Mouse (Mus musculus): ENCODE measurements around the gene Ezh1.

Ezh1 gene

GRCm38 (mm10) chr11:101245855-101246701 lies 19.8 kb upstream of the Ezh1 start, which contains the start of gene Ramp2:
Gene Ramp2 (plus strand): TSS chr11:101246028.
- DNase-seq, result peak; percentile 90

GRCm38 (mm10) chr11:101245071-101245470 lies 18.8 kb upstream of the Ezh1 start:
- peak; percentile 54 for DNase-seq

DNA sequence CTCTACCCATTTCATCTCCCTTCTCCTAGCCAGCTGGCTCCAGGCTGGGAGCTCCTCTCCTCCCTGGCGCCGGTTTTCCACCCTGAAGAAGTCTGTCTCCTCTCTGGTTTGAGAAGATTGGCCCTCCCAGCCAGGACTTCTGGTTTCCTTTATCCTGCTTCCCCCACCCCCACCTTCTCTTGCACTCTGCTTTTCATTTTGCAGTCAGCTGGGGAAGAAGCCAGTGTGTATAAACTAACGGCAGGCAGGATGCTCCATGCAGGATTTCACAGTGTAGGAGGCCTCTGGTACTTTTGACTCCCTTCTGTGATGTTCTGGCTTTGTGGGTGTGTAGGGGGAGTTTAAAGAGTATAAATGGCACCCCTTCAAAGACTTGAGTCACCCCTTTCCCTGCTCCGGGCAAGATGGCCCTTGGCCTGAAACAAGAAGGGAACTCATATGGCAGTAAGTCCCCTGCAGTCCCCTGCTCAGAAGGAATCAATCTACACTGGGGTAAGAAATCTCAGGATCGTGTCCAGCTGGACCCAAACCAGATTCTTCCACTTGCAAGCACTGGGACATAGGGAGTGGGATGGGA lies 11.9 kb upstream of the Ezh1 start:
- peak; percentile 70 for DNase-seq

DNA sequence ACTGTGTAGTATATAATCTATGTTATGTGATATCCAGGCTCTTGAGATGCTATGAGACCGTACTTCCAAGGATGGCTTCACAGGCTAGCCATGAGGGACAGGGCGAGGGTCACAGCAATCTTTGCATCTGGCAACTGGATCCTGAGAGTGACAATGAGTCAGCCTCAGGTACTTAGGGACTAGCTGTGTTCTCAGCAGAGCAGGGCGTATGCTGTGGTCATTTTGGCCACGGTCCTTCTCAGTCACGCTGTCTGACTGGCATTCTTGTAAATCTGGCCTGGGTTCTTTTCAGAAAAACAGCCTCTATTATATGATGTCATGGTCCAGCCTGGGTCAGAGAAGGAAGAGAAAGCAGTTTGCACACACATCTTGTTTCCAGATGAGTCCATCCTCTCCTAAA lies 10.5 kb upstream of the Ezh1 start:
- no peak for DNase-seq

DNA sequence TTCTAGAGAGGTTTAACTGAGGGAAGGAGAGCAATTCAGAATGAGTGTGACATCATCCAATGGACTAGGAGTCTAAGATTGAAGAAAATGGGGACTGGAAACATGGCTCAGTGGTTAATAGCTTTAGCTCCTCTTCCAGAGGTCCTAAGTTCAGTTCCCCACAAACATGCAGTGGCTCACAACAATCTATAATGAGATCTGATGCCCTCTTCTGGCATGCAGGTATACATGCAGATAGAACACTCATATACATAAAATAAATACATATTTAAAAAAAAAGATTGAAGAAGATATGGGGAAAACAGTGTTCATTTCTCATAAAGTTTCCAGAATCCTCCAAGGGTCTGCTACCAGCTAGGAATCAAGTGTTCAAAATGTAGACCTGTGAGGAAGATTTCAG lies 9.2 kb upstream of the Ezh1 start:
- no peak for DNase-seq

DNA sequence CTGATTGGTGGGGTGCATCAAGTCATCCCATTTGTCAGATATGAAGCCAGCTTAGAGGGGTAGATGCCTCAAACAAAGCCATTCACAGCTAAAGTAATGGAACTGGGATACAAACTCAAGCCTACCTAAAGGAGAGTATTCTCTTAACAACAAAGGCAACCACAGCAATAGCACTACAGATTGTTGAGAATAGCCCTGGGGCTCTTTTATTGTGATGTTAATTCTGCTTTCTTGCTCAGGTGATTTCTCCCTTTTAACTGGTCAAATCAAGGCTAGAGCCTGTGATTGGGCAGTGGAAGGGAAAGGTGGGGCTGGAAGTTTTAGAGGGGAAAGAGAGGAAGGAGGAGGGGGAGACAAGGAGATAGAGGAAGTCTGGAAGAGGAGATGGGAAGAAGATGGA lies 7.9 kb upstream of the Ezh1 start:
- no peak for DNase-seq

DNA sequence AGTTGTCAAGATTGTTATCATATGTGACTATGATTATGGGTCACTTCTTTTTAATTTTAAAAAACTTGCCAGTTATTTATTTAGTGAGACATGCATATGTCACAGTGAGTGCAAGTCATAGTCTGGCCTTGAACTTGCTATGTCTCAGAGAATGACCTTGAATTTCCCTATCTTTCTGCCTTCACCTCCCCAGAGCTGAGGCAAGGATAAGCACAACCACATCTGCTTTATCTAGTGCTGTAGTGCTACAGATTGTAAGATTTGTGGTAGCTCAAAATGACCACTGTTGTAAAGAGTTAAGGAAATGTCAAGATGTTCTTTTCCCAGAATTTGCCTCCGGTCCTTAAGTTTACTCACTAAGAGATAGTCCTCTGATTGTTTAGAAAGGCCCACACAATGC lies 7.0 kb upstream of the Ezh1 start:
- no peak for DNase-seq

DNA sequence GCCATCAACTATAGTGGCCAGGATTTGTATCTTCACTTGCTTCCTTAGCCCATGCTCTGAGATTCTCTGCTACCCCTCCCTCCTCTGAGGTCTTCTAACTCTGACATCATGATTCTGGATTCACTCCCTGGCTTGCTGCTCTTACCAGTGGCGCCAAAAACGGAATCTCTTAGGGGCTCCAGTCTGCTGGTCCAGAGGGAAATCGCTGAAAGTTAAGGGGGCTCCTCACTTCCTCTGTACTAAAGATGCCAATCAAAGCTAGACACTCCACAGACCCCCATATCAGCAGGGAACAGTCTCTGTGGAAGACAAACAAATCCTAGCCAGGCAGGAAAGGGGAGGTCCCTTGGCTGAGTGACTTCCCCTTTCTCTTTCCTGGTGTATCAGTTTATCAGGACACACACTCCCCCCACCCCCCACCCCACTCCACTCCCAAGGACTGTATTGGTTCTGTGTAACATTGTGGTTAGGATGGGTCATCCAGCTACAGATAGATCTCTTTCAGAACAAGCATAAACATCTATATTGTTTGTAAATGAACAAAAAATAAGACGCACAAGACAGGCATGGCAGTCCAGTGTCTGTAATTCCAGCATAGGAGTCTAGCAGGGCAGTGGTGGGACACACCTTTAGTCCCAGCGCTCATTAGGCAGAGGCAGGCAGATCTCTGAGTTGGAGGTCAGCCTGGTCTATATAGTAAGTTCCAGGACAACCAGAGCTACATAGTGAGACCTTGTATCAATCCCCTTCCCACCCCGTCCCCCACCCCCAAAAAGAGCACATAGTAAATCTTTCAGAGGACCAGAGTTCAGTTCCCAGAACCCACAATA lies 6.0 kb upstream of the Ezh1 start:
- DNase-seq, result peak; percentile 81

GRCm38 (mm10) chr11:101230991-101231871 lies 5.0 kb upstream of the Ezh1 start:
- peak; percentile 90 for DNase-seq

- no peak for DNase-seq
These were observed 4.3 kb upstream of the Ezh1 start for GRCm38 (mm10) chr11:101230526-101230925.

DNA sequence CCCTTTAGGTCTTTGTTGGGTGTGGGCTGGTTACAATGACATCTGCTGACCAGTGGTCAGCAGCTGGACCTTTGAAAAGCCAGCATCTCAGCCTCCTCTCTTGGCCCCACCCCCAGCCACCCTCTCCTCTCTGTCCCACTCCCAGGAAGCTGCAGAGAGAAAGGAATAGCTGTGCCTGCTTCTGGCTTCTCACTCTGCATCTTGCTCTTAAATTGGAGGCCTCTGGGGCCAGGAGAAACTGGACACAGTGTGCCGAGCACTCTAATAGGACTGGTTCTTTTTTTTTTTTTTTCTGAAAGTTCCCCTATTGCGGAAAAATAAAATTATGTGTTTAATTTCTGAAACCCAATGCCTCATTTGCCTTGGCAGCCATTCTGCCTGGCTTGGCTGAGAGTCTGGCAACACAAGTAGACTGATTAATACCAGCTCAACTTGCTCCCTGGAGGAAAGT lies 3.8 kb upstream of the Ezh1 start:
- peak; percentile 81 for DNase-seq

GRCm38 (mm10) chr11:101229361-101229900 lies 3.2 kb upstream of the Ezh1 start:
- peak; percentile 66 for DNase-seq

- no peak for DNase-seq
These were observed 765 bp downstream of the Ezh1 start for GRCm38 (mm10) chr11:101225331-101226064.

- no peak for DNase-seq
These were observed 1.9 kb downstream of the Ezh1 start for GRCm38 (mm10) chr11:101224337-101224736.

- no peak for DNase-seq
These were observed 4.8 kb downstream of the Ezh1 start for GRCm38 (mm10) chr11:101221306-101221986.

- DNase-seq, result no peak
These were observed 5.4 kb downstream of the Ezh1 start for GRCm38 (mm10) chr11:101220853-101221252.

DNA sequence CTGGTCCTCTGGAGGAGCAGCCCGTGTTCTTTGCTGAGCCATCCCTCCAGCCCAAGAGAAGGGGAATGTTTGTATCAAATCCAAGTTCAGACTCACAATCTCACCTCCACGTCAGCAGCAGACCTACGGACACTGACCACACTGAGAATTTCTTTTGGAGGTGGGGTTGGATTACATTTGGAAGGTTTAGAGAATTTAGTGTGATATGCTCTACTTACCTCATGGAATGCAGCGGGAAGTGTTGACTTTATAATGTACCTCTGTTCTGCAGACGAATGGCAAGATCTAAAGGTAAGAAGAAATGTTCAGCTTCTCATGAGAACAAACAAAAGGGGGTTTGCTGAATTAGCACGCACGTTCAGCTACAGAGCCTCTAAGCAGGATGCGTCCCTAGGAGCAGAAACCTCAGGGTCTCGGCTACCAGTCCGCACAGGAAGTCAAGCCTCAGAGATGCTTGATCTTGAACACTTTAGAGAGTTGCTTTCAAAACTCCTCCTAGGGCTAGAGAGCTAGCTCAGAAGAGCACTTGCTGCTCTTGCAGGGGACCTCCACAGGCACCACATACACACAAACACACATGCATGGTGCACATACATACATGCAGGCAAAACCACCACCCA lies 7.7 kb downstream of the Ezh1 start:
- DNase-seq, result no peak

GRCm38 (mm10) chr11:101216936-101217335 lies 9.3 kb downstream of the Ezh1 start:
- DNase-seq, result no peak

DNA sequence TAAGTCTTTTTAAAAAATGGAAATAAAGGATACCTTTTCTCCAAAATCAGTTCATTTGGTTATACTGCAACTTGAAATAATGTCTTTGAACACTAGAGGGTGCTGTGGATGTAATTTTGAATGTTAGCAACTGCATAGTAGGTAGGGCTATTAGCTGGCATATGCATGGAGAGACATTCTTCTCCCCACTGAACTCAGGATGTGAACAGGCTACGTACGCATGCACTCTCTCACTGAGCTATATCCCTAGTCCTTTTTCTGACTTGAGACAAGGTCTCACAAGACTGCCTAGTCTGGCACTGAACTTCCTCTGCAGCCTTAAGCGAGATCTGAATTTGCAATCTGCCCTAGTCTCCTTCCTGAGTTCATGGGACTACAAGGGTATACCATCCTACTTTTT lies 14.3 kb downstream of the Ezh1 start:
- DNase-seq, result peak; percentile 78

GRCm38 (mm10) chr11:101200986-101201385 lies 25.3 kb downstream of the Ezh1 start:
- peak; percentile 58 for DNase-seq
